Mouse (Mus musculus) cerebral cortex, adult 2 months (tissue): ENCODE results near the gene Bmf.

ENCODE experiments used
- WGBS: fragments of 180-500 bp; shearing (Covaris S2); methylation state at CpG from one replicate; pipeline ENCODE4 v1.1.7; 2018; 5-methylcytosine and 5-hydroxymethylcytosine counted together

Gene Bmf

DNA sequence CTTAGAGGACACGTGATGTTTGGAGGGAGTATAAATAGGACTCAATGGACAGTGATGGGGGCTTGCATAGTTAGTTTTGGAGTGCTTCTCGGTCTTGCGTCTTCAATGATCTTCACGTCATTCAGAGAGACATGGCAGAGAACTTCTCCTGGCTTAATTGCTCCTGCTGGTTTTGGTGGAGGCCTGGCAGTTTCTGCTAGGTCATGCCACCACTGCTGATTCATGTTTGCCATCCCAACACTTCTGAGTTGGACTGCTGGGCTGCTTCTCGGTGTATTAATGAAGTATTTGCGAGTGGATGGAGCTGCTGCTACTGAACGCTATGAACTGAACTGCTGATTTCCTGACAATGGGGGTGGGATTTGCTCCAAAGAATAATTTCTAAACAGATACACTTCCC lies 68.6 kb downstream of the Bmf start:
- 94% methylated on average over 7 of the region's 7 CpGs for whole genome bisulfite sequencing

GRCm38 (mm10) chr2:118479550-118479909 lies 70.0 kb downstream of the Bmf start, which contains the start of gene Srp14:
Gene Srp14, minus strand, starts transcription at chr2:118479711.
- WGBS = under 1% methylated on average over 35 of the region's 35 CpGs

GRCm38 (mm10) chr2:118478833-118479549 lies 70.5 kb downstream of the Bmf start:
- WGBS = 1% methylated on average over 52 of the region's 52 CpGs
